Mouse (Mus musculus) midbrain, postnatal 0 days (tissue): ENCODE data around the gene Emilin2. TPM values are rescaled to one million over a fixed set of nuclear protein-coding genes. Genes with fewer than 3 reads are reported as not detected.

Source experiments
- ATAC-seq: fragments of 200-750 bp; cut with Nextera tagmentation; 2 replicates; pipeline ENCODE4 v1.8.0; 2017; ENCODE audit warnings: moderate number of reproducible peaks, mild to moderate bottlenecking, moderate TSS enrichment, moderate library complexity; ENCODE audit not compliant: low FRiP score
- DNase-seq: peaks from one replicate; pipeline ENCODE4 v3.0.0-alpha.2; 2015; ENCODE audit warnings: low spot score
- H3K27ac ChIP-seq: fragments of 300-500 bp; sonication (generic); 2 replicates; pipeline ENCODE4 v1.5.1; 2014; ENCODE audit warnings: low read depth, mild to moderate bottlenecking, low read length, mixed read lengths
- H3K27me3 ChIP-seq: fragments of 300-500 bp; sonication (generic); 2 replicates; pipeline ENCODE4 v1.6.1; 2014; ENCODE audit warnings: low read length, control low read depth, mixed read lengths; ENCODE audit not compliant: insufficient read depth
- H3K36me3 ChIP-seq: fragments of 300-500 bp; sonication (generic); 2 replicates; pipeline ENCODE4 v1.6.1; 2014; ENCODE audit warnings: low read length, control low read depth, mixed read lengths; ENCODE audit not compliant: insufficient read depth
- H3K4me1 ChIP-seq: fragments of 300-500 bp; sonication (generic); 2 replicates; pipeline ENCODE4 v1.6.1; 2014; ENCODE audit warnings: mild to moderate bottlenecking, control low read depth, antibody characterized with exemption, low read length, mixed read lengths; ENCODE audit not compliant: insufficient read depth
- H3K4me2 ChIP-seq: fragments of 300-500 bp; sonication (generic); 2 replicates; pipeline ENCODE4 v1.6.1; 2014; ENCODE audit warnings: low read depth, mild to moderate bottlenecking, low read length, mixed read lengths; ENCODE audit not compliant: poor library complexity, severe bottlenecking
- H3K4me3 ChIP-seq: fragments of 300-500 bp; sonication (generic); 2 replicates; pipeline ENCODE4 v1.5.1; 2014; ENCODE audit warnings: low read depth, mild to moderate bottlenecking, low read length, moderate library complexity
- H3K9ac ChIP-seq: fragments of 300-500 bp; sonication (generic); replicated peaks from 2 replicates; pipeline ENCODE4 v1.6.1; 2014; ENCODE audit warnings: mild to moderate bottlenecking, low read length, moderate library complexity, mixed read lengths; ENCODE audit not compliant: poor library complexity, severe bottlenecking
- H3K9me3 ChIP-seq: fragments of 300-500 bp; sonication (generic); 2 replicates; pipeline ENCODE4 v1.6.1; 2016; ENCODE audit warnings: low read length, control low read depth
- CTCF ChIP-seq: IDR thresholded peaks from 2 replicates; pipeline ENCODE4 v1.5.1; 2016; ENCODE audit warnings: antibody characterized with exemption, mild to moderate bottlenecking
- WGBS: fragments of 180-500 bp; shearing (Covaris S2); extraction: QIAGEN DNeasy Blood & Tissue Kit; methylation state at CpG from one replicate; pipeline ENCODE4 v1.1.7; 2014; 5-methylcytosine and 5-hydroxymethylcytosine counted together
- polyA plus RNA-seq: library from polyadenylated mRNA; unstranded; fragments of >200 nt; fragmentation: Nextera tagmentation; extraction: Ambion mirVana; gene quantifications from 2 replicates; pipeline ENCODE4 v1.2.1, GENCODE M21; 2015
- total RNA-seq: library from RNA; depleted of rRNA; stranded (reverse); fragments of >200 nt; gene quantifications from 2 replicates; pipeline ENCODE4 v1.2.3, GENCODE M21; 2014; rRNA removed

Emilin2 gene
- 1.9 and 3.7 TPM in 2 replicates for total RNA-seq
- polyA plus RNA-seq: 0.93 and 2.2 TPM in 2 replicates

DNA sequence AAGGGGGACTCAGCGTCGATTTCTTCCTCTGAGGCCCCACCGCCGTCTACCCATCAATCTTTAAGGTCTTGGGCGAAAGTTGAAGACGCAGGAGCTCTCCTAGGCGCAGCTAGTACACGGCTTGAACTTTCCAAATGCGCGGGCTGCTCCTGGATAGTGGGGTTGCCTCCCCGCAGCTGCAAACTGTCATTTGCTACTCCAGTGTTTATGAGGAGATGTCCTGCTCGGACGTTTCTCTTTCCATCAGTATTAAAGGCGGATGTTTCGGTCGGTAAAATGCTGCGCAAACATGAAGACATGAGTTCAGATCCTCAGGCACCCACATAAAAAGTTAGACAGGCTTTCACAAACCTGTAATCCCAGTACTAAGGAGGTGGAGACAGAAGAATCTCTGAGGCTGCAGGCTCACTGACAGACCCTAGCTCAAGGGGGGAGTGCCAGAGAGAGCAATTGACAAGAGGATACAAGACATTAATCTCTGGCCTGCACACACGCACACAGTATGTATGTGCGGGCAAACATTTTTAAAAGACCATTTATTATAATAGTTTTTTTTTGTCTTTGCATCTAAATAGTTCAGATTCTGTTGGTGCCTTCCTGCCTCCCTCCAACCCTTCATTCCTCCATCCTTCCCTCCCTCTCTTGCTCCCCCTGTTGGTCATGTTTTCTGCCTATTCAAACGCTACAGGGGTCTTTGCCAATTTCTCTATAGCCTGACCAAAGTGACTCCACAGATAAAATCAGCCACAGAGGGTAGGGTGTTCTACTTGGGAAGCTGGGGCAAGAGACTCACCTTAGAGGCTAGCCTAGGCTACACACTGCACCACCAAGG lies at the start of gene Emilin2:
Gene Emilin2 (minus strand): TSS at position 639 of the 832 bp plus-strand sequence.
- Histone ChIP-seq H3K4me3 (peak within 1 kb of the TSS; percentile 63), H3K4me2 (peak within 1 kb of the TSS; percentile 100), H3K27ac (no peak within 1 kb of the TSS), H3K9ac (peak within 1 kb of the TSS; percentile 52), H3K4me1 (peaks cover 8% of the 10 kb centered on the region; the same call in 1 of the 2 replicates), H3K27me3 (peaks cover 20% of the 10 kb centered on the region), H3K9me3 (no peaks in the 10 kb centered on the region), H3K36me3 (no peaks in the 10 kb centered on the region)
- no peak for ATAC-seq
- no peak for DNase-seq
- WGBS: 7% methylated on average over 20 of the region's 20 CpGs
- peak; percentile 59 for TF ChIP-seq CTCF

GRCm38 (mm10) chr17:71355526-71355925 lies 43.7 kb upstream of the Emilin2 start:
- 93% methylated on average over 3 of the region's 3 CpGs for WGBS
- peaks cover 19% of the 10 kb centered on the region for H3K36me3 ChIP-seq
- no peaks in the 10 kb centered on the region for H3K4me1 ChIP-seq
- ATAC-seq: no peak
- H3K4me3 ChIP-seq: no peak overlapping the region
- DNase-seq: no peak
- TF ChIP-seq CTCF: no peak
- no peak overlapping the region for H3K4me2 ChIP-seq
- no peaks in the 10 kb centered on the region for H3K9me3 ChIP-seq
- H3K27ac ChIP-seq: no peak overlapping the region
- H3K27me3 ChIP-seq: no peaks in the 10 kb centered on the region
- no peak overlapping the region for H3K9ac ChIP-seq

DNA sequence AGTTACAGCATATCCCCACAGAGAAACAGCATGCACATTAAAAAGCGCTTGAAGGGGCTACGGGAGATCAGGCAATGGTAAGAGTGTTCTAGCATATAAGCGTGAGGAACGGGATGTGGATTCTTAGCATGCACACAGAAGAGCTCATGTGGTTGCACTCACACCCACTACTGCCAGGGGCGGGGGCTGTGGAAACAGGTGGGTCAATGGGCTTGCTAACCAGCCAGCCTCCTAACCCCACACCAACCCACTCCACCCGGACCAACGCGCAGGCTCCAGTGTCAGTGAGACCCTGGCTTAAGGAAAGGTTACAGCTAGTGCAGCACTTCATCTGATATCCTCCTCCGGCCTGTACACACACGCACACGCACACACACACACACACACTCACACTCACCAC lies 42.4 kb upstream of the Emilin2 start:
- no peak for DNase-seq
- Histone ChIP-seq H3K27me3 (no peaks in the 10 kb centered on the region), H3K4me3 (no peak overlapping the region), H3K4me2 (no peak overlapping the region), H3K27ac (no peak overlapping the region), H3K36me3 (peaks cover 12% of the 10 kb centered on the region), H3K9ac (no peak overlapping the region), H3K9me3 (no peaks in the 10 kb centered on the region), H3K4me1 (no peaks in the 10 kb centered on the region)
- WGBS: 96% methylated on average over 11 of the region's 11 CpGs
- ATAC-seq: no peak
- TF ChIP-seq CTCF: no peak

DNA sequence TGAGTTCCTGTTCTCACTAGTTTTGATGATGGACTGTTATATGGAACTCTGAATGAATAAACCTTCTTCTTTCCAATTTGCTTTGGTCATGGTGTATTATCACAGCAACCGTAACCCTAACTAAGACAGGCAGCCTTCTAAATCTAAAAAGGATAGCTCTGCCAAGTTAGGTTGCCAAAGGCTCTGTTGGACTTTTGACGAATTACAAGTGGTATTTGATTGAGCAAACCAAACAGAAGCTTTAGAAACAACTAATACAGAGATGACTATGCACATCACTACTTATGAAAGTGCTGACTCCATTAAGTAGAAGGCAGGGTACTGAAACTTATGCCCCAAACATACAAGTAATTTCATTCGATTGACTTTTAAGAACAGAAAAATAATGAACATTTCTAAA lies 36.4 kb upstream of the Emilin2 start:
- ATAC-seq (no peak), DNase-seq (no peak)
- Histone ChIP-seq H3K27me3 (no peaks in the 10 kb centered on the region), H3K36me3 (peaks cover 12% of the 10 kb centered on the region; the same call in 1 of the 2 replicates), H3K4me3 (no peak overlapping the region), H3K4me1 (no peaks in the 10 kb centered on the region), H3K27ac (no peak overlapping the region), H3K9ac (no peak overlapping the region), H3K4me2 (no peak overlapping the region), H3K9me3 (no peaks in the 10 kb centered on the region)
- 75% methylated on average over 3 of the region's 3 CpGs for WGBS
- no peak for TF ChIP-seq CTCF

DNA sequence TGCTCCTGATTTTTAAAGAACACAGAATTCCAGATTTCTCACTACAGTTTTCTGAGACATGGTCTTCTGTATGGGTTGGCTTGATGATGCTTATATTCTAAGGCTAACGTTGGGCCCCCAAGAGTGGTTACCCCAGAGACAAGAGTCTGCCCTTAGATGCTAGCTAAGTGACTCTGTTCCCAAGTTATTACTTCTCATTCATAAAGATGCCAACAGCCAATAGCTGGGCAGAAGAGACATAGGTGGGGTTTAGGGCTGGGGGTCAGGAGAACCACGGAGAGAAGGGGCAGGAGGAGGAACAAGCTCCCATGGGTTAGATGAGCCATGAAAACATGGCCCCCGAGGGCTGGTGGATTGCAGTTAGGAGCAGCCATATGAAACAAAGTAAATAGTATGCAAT lies 30.2 kb upstream of the Emilin2 start:
- ATAC-seq (no peak), DNase-seq (no peak)
- H3K27ac ChIP-seq: no peak overlapping the region
- H3K4me3 ChIP-seq: no peak overlapping the region
- H3K4me1 ChIP-seq: no peaks in the 10 kb centered on the region
- WGBS: 92% methylated on average over 3 of the region's 3 CpGs
- H3K9me3 ChIP-seq: no peaks in the 10 kb centered on the region
- no peaks in the 10 kb centered on the region for H3K27me3 ChIP-seq
- no peak for TF ChIP-seq CTCF
- no peak overlapping the region for H3K9ac ChIP-seq
- 0 out of 2 replicates have a peak, but pooled peaks cover 3% of the 10 kb centered on the region for H3K36me3 ChIP-seq
- no peak overlapping the region for H3K4me2 ChIP-seq

GRCm38 (mm10) chr17:71338627-71339026 lies 26.8 kb upstream of the Emilin2 start:
- Histone ChIP-seq H3K4me3 (no peak overlapping the region), H3K27me3 (no peaks in the 10 kb centered on the region), H3K36me3 (no peaks in the 10 kb centered on the region), H3K9me3 (no peaks in the 10 kb centered on the region), H3K4me2 (no peak overlapping the region), H3K9ac (no peak overlapping the region), H3K4me1 (no peaks in the 10 kb centered on the region), H3K27ac (no peak overlapping the region)
- DNase-seq (no peak), ATAC-seq (no peak)
- no peak for TF ChIP-seq CTCF
- 93% methylated on average over 6 of the region's 6 CpGs for WGBS
